Comparison of ENCODE assay signal across 14 mouse cellular contexts in the genomic region with DNA sequence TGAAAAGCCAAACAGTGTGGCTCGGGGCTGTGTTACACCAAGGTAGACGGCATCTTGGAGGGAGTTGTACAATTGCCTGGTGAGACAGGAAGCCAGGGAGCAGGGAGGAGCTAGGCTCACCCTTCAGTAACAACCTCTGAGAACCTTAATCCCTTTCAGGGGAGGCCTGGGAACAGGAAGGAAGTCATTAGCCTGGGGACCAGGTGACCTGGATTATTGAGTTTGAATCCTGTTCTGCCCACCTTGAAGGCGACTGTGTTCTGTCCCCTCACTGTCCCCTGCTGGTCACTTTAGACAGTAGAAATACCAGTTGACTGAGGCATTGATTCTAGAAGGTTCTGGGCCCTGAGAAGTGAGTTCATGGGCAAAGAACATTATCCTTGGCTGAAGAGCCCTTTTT. TPM values are rescaled to one million over a fixed set of nuclear protein-coding genes. Genes with fewer than 3 reads are reported as not detected.
DNase-seq lines count a peak whose midpoint lies in the region; ATAC-seq and TF ChIP-seq lines count a peak whose summit lies in the region.
"Had no signal": no experiment of that assay in that cellular context is flagged by ENCODE, and none has a peak within 500 bp of the region (broad histone marks: within the 10 kb centered on the region; RNA-seq: fewer than 3 reads in every experiment).

No protein-coding gene starts in this region.

- H3K4me1 ChIP-seq in heart, embryonic 11.5 days (ENCODE audit: control insufficient read depth, insufficient read depth, low read length): peaks cover 54% of the 10 kb centered on the region
- peaks cover 99% of the 10 kb centered on the region for H3K4me1 ChIP-seq in limb, embryonic 10.5 days

- WGBS in heart, embryonic 11.5 days (ENCODE audit: insufficient replicate concordance): 53% methylated on average over 3 of the region's 3 CpGs
- 22% methylated on average over 3 of the region's 3 CpGs for WGBS in limb, embryonic 10.5 days

- no peaks in the 10 kb centered on the region for H3K27me3 ChIP-seq in heart, embryonic 11.5 days (ENCODE audit: control insufficient read depth, insufficient read depth, low read length)
- H3K27me3 ChIP-seq in limb, embryonic 10.5 days (ENCODE audit: low read depth, poor library complexity, severe bottlenecking): no peaks in the 10 kb centered on the region
- H3K27me3 ChIP-seq: limb, embryonic 13.5 days had no signal

- H3K4me2 ChIP-seq in heart, embryonic 11.5 days: no peak overlapping the region
- H3K4me2 ChIP-seq: hindbrain, embryonic 13.5 days; limb, embryonic 13.5 days had no signal

- H3K36me3 ChIP-seq in heart, embryonic 11.5 days (ENCODE audit: control insufficient read depth, insufficient read depth, low read length): no peaks in the 10 kb centered on the region
- H3K36me3 ChIP-seq in limb, embryonic 10.5 days: no peaks in the 10 kb centered on the region
- H3K36me3 ChIP-seq: hindbrain, embryonic 13.5 days; limb, embryonic 13.5 days had no signal

- H3K9ac ChIP-seq in heart, embryonic 11.5 days (ENCODE audit: low read depth, low read length): no peak overlapping the region
- H3K9ac ChIP-seq: hindbrain, embryonic 13.5 days; limb, embryonic 13.5 days had no signal

- H3K9me3 ChIP-seq in heart, embryonic 11.5 days (replicated peaks; ENCODE audit: control insufficient read depth, low read length): no peaks in the 10 kb centered on the region
- no peaks in the 10 kb centered on the region for H3K9me3 ChIP-seq in limb, embryonic 10.5 days (replicated peaks)
- H3K9me3 ChIP-seq: hindbrain, embryonic 13.5 days; limb, embryonic 13.5 days had no signal

- DNase-seq in heart, postnatal 4 days: no peak
- no peak for DNase-seq in layer of hippocampus, adult 2 months (ENCODE audit: low spot score in 2 of 2)
- DNase-seq in layer of hippocampus, adult 11-12 months (ENCODE audit: low spot score): no peak
- DNase-seq in R1 (ENCODE audit: low read depth, low spot score): peak; percentile 86
- no peak for DNase-seq in limb, embryonic 10.5 days (ENCODE audit: low spot score)
- no peak for DNase-seq in testis, postnatal 14 days (ENCODE audit: low spot score)
- DNase-seq: layer of hippocampus, adult 9-11 months; thymus, postnatal 14 days had no signal

- ATAC-seq in heart, embryonic 11.5 days (replicated peaks; ENCODE audit: insufficient number of reproducible peaks, low FRiP score, low TSS enrichment): no peak
- ATAC-seq: activated CD4-positive, CD25-positive, alpha-beta regulatory T cell, adult 4 months had no signal

- peak; percentile 56 for TF ChIP-seq CTCF in layer of hippocampus, adult 2 months (conservative IDR thresholded peaks at IDR 0.05)

- H3K4me3 ChIP-seq in heart, embryonic 11.5 days (ENCODE audit: low read depth, low read length): no peak overlapping the region
- H3K4me3 ChIP-seq in layer of hippocampus, adult 2 months: no peak overlapping the region
- H3K4me3 ChIP-seq in limb, embryonic 10.5 days: no peak overlapping the region
- H3K4me3 ChIP-seq: hindbrain, embryonic 13.5 days; limb, embryonic 13.5 days had no signal

- 0 out of 2 replicates have a peak overlapping the region, but pooled peaks have one; percentile 22 for H3K27ac ChIP-seq in heart, embryonic 11.5 days (ENCODE audit: low read depth, low read length)
- 0 out of 2 replicates have a peak overlapping the region, but pooled peaks have one; percentile 25 for H3K27ac ChIP-seq in layer of hippocampus, adult 2 months
- peak overlapping the region; percentile 91 for H3K27ac ChIP-seq in limb, embryonic 10.5 days
- H3K27ac ChIP-seq: hindbrain, embryonic 13.5 days; limb, embryonic 13.5 days had no signal

RNA-seq across cellular contexts. Expression of a gene that starts 8.9 kb away (rescaled TPM):
- not detected in 2 replicates for polyA plus RNA-seq in heart, embryonic 11.5 days (2014; fragmentation: Nextera tagmentation; extraction: Ambion mirVana)
- total RNA-seq in heart, postnatal 4 days (2021): not detected
- total RNA-seq in layer of hippocampus, adult 2 months (2021): not detected
- not detected in 2 replicates for polyA plus RNA-seq in limb, embryonic 10.5 days (2016; fragmentation: Nextera tagmentation; extraction: Ambion mirVana)
- total RNA-seq: common myeloid progenitor, adult 5-6 weeks; gastrocnemius, adult 8-10 months had no signal
- polyA plus RNA-seq: activated CD4-positive, CD25-positive, alpha-beta regulatory T cell, adult 4 months; hindbrain, embryonic 13.5 days; limb, embryonic 13.5 days had no signal

RNA-seq across cellular contexts. Expression of a gene that starts 28.6 kb away (rescaled TPM):
- 11.8 and 16.7 TPM in 2 replicates for polyA plus RNA-seq in heart, embryonic 11.5 days (2014; fragmentation: Nextera tagmentation; extraction: Ambion mirVana)
- total RNA-seq in heart, postnatal 4 days (2021): 10 to 100 TPM; 15.1 to 15.4 TPM
- total RNA-seq in layer of hippocampus, adult 2 months (2021): 10 to 100 TPM; 20.1 to 20.2 TPM
- 25.5 and 26.0 TPM in 2 replicates for polyA plus RNA-seq in limb, embryonic 10.5 days (2016; fragmentation: Nextera tagmentation; extraction: Ambion mirVana)

RNA-seq across cellular contexts. Expression of a gene that starts 59.3 kb away (rescaled TPM):
- polyA plus RNA-seq in heart, embryonic 11.5 days (2014; fragmentation: Nextera tagmentation; extraction: Ambion mirVana): not detected in 2 replicates
- not detected for total RNA-seq in heart, postnatal 4 days (2021)
- not detected for total RNA-seq in layer of hippocampus, adult 2 months (2021)
- polyA plus RNA-seq in limb, embryonic 10.5 days (2016; fragmentation: Nextera tagmentation; extraction: Ambion mirVana): not detected in 2 replicates
- total RNA-seq: common myeloid progenitor, adult 5-6 weeks; gastrocnemius, adult 8-10 months had no signal
- polyA plus RNA-seq: activated CD4-positive, CD25-positive, alpha-beta regulatory T cell, adult 4 months; hindbrain, embryonic 13.5 days; limb, embryonic 13.5 days had no signal

Comparison
In these comparisons a context has a peak if more than half of its experiments do, and no peak if none do; other contexts are left out.
1. H3K27ac ChIP-seq: peak in every context shown above with its lines; median percentile 91 in limb, embryonic 10.5 days; 25 in layer of hippocampus, adult 2 months; 22 in heart, embryonic 11.5 days.